Mouse (Mus musculus): ENCODE measurements around the gene Lair1.

DNA sequence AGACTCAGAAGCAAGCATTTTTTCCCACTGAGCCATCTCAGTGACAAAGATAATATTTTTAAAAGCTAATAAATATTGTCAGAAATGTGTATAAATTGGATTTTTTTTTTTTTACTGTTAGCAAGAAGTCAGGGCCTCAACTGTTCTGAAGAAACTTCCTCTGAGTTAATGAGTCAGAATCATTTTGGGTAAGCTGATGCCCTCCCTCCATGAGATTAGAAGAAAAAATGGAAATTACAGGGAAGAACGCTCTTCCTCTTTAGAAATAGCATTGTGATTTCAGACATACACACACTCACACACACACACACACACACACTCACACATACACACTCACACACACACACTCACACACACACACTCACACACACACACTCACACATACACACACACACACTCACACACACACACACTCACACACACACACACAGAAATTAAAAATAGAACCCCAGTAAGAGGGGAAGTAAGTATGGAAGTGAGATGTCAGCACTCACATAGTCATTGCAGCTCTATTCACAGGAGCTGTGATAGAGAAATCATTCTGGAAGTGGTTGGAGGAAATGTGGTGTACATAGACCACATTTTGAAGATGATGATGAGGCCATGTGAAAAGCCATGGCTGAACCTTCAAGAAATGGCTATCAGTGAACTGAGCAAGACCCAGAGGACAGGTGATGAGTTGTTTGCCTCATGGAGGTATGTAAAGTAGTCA lies 866 bp upstream of the Lair1 start:
- TF ChIP-seq CTCF (IDR thresholded peaks at IDR 0.05; ENCODE audit: extremely low read depth, insufficient read depth, insufficient read length, insufficient replicate concordance) (no peak), POLR2A (IDR thresholded peaks at IDR 0.05; ENCODE audit: low read depth, low read length) (no peak)

Data from spleen, adult 2 months (tissue).